Mouse (Mus musculus) kidney, adult 18-20 months (tissue): ENCODE results near the gene Mtch2.
"Not testable (repeated sequence)": the region's sequence is repeated elsewhere in the genome, so short reads cannot be mapped to it uniquely, and the experiment has no call there.

Experiments used
- DNase-seq: peaks from one replicate; pipeline ENCODE4 v3.0.0; 2021

Gene Mtch2

GRCm38 (mm10) chr2:90846955-90847680 lies at the start of gene Mtch2:
Mtch2 (plus strand) TSS chr2:90847155.
- DNase-seq = peak; percentile 99

- no peak for DNase-seq
Observed at GRCm38 (mm10) chr2:90808241-90809126, 38.5 kb upstream of the Mtch2 start.

GRCm38 (mm10) chr2:90810751-90811150 lies 36.2 kb upstream of the Mtch2 start:
- DNase-seq = no peak

- no peak for DNase-seq
Observed at GRCm38 (mm10) chr2:90815266-90815665, 31.7 kb upstream of the Mtch2 start.

GRCm38 (mm10) chr2:90816144-90816543 lies 30.8 kb upstream of the Mtch2 start:
- no peak for DNase-seq

- DNase-seq = no peak
Observed at GRCm38 (mm10) chr2:90818710-90819109, 28.2 kb upstream of the Mtch2 start.

- DNase-seq = no peak
Observed at GRCm38 (mm10) chr2:90820894-90821293, 26.1 kb upstream of the Mtch2 start.

- DNase-seq = no peak
Observed at GRCm38 (mm10) chr2:90822978-90823377, 24.0 kb upstream of the Mtch2 start.

- no peak for DNase-seq
Observed at GRCm38 (mm10) chr2:90823781-90824180, 23.2 kb upstream of the Mtch2 start.

- not testable (repeated sequence) for DNase-seq
Observed at GRCm38 (mm10) chr2:90824528-90824927, 22.4 kb upstream of the Mtch2 start.

- DNase-seq = no peak
Observed at GRCm38 (mm10) chr2:90825515-90826172, 21.3 kb upstream of the Mtch2 start.

GRCm38 (mm10) chr2:90828739-90829138 lies 18.2 kb upstream of the Mtch2 start:
- DNase-seq = no peak

GRCm38 (mm10) chr2:90833502-90833901 lies 13.5 kb upstream of the Mtch2 start:
- DNase-seq = no peak

GRCm38 (mm10) chr2:90838621-90839020 lies 8.3 kb upstream of the Mtch2 start:
- no peak for DNase-seq

- no peak for DNase-seq
Observed at GRCm38 (mm10) chr2:90843666-90844065, 3.3 kb upstream of the Mtch2 start.

GRCm38 (mm10) chr2:90844262-90844661 lies 2.7 kb upstream of the Mtch2 start:
- no peak for DNase-seq

GRCm38 (mm10) chr2:90845234-90845633 lies 1.7 kb upstream of the Mtch2 start:
- no peak for DNase-seq

GRCm38 (mm10) chr2:90846171-90846570 lies 784 bp upstream of the Mtch2 start:
- peak; percentile 42 for DNase-seq

GRCm38 (mm10) chr2:90846597-90846954 lies 379 bp upstream of the Mtch2 start:
- no peak for DNase-seq

- DNase-seq = no peak
Observed at GRCm38 (mm10) chr2:90847681-90848050, 711 bp downstream of the Mtch2 start.

- no peak for DNase-seq
Observed at GRCm38 (mm10) chr2:90848331-90848730, 1.4 kb downstream of the Mtch2 start.

GRCm38 (mm10) chr2:90850401-90850800 lies 3.4 kb downstream of the Mtch2 start:
- DNase-seq = no peak

- DNase-seq = no peak
Observed at GRCm38 (mm10) chr2:90861486-90861885, 14.5 kb downstream of the Mtch2 start.

GRCm38 (mm10) chr2:90864184-90864583 lies 17.2 kb downstream of the Mtch2 start:
- no peak for DNase-seq
